Mouse (Mus musculus) cerebellum, adult 2 months (tissue): ENCODE measurements at regions not wholly inside any gene's neighbourhood (a gene's known extent, or its start where the extent isn't known, plus 50 kb on each side); places are given as distances from the start of the nearest gene placed in this dataset.

Source experiments
- DNase-seq, 2 experiments: peaks; one replicate each; pipeline ENCODE4 v3.0.0; 2021
- H3K27ac ChIP-seq: fragments of 200-500 bp; 2 replicates; pipeline ENCODE4 v1.5.1; 2012; ENCODE audit warnings: low read length, control low read depth, inconsistent platforms; ENCODE audit not compliant: insufficient read depth
- H3K27me3 ChIP-seq: fragments of 200-500 bp; 2 replicates; pipeline ENCODE4 v1.6.1; 2012; ENCODE audit warnings: inconsistent platforms, mild to moderate bottlenecking, low read length, moderate library complexity; ENCODE audit not compliant: control insufficient read depth, insufficient read depth
- H3K4me1 ChIP-seq: fragments of 200-500 bp; 2 replicates; pipeline ENCODE4 v1.6.1; 2011; ENCODE audit warnings: low read length; ENCODE audit not compliant: control insufficient read depth, insufficient read depth
- H3K4me3 ChIP-seq: fragments of 200-500 bp; replicated peaks from 2 replicates; pipeline ENCODE3; 2011; ENCODE audit warnings: mild to moderate bottlenecking, low read depth, low read length, control low read depth; ENCODE audit not compliant: insufficient read depth
- CTCF ChIP-seq: fragments of 200-500 bp; IDR thresholded peaks from 2 replicates; pipeline ENCODE4 v1.5.1; 2011; ENCODE audit warnings: low read depth, mild to moderate bottlenecking, control low read depth, low read length, moderate library complexity, borderline replicate concordance; ENCODE audit not compliant: insufficient read depth
- POLR2A ChIP-seq: fragments of 200-500 bp; IDR thresholded peaks from 2 replicates; pipeline ENCODE4 v1.6.1; 2011; ENCODE audit warnings: low read length, control low read depth, borderline replicate concordance; ENCODE audit not compliant: insufficient read depth
- WGBS: fragments of 180-500 bp; shearing (Covaris S2); methylation state at CpG from one replicate; pipeline ENCODE4 v1.1.7; 2018; 5-methylcytosine and 5-hydroxymethylcytosine counted together

- 15% methylated on average over 3 of the region's 3 CpGs for WGBS
- H3K4me1 ChIP-seq = peaks cover 2% of the 10 kb centered on the region
- H3K4me3 ChIP-seq = no peak overlapping the region
- H3K27me3 ChIP-seq = no peaks in the 10 kb centered on the region
- peak; percentile 29 to 65 for DNase-seq
- TF ChIP-seq CTCF (no peak), POLR2A (no peak)
- H3K27ac ChIP-seq = no peak overlapping the region
Observed at GRCm38 (mm10) chr1:143903985-143904384, 100.0 kb downstream of the Rgs2 start.

GRCm38 (mm10) chr1:143903234-143903633, 100.7 kb downstream of the Rgs2 start:
- 32% methylated on average over 5 of the region's 5 CpGs for WGBS
- DNase-seq = no peak
- Histone ChIP-seq H3K4me3 (no peak overlapping the region), H3K27ac (no peak overlapping the region), H3K4me1 (peaks cover 2% of the 10 kb centered on the region), H3K27me3 (no peaks in the 10 kb centered on the region)
- TF ChIP-seq POLR2A (no peak), CTCF (no peak)

DNA sequence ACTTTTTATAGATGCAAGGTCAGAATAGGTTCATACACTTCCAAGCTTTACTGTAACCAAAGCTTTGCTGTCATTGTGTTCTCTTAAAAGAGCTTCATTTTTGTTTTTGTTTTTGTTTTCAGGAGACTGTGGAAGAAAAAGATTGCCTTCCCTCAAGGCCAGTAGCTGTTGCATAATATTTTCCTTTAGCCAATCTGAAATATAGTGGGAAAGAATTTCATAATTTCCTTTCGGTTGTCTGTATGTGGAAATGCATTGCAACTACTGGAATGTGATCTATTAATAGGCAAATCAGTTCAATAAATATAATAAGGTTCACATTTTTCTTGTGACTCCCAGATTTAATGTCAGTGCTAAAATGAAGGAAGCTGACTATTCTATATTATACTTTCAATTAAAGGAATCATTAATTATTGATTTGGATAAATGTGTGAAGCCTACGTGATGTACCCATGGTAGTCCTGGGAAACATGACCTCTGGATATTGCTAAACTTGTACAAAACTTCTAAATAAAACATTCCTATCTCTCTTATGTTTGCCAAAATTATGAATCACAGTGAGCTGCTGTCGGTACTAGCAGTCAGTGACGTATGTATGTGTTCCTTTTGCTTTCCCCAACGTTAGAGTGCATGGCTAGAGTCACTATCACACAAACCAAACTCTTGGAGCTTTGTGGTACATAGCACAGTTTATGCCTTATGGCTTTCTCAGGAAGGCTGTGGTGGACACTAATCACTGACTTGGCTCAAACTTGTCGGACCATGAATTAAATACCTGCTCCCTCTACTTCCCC, 102.6 kb downstream of the Rgs2 start:
- WGBS = 92% methylated on average over 6 of the region's 6 CpGs
- H3K27ac ChIP-seq = no peak overlapping the region
- TF ChIP-seq CTCF (no peak), POLR2A (no peak)
- no peaks in the 10 kb centered on the region for H3K27me3 ChIP-seq
- DNase-seq = no peak
- H3K4me1 ChIP-seq = peaks cover 2% of the 10 kb centered on the region
- H3K4me3 ChIP-seq = no peak overlapping the region

DNA sequence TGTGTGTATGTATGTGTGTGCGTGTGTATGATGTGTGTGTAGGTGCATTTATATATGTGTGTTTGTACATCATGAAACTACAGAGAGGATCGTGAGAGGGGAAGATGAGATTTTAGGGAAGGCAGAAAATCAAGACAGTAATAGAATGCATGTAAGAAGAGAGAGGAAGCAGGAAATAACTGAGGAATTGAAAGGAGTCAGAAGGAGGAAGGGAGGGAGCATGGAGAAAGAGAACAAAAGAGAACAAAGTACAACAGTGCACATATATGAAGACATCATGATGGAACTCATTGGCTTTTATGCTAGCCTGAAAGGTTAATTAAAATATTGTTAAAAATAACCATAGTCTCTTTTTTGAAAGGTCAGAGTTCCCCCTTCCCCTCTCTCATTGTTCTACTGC, 111.4 kb downstream of the Uchl5 start:
- DNase-seq = no peak
- Histone ChIP-seq H3K27me3 (no peaks in the 10 kb centered on the region), H3K4me1 (no peaks in the 10 kb centered on the region), H3K4me3 (no peak overlapping the region), H3K27ac (no peak overlapping the region)
- TF ChIP-seq POLR2A = no peak
- TF ChIP-seq CTCF = no peak
- WGBS = 81% methylated on average over 2 of the region's 2 CpGs

DNA sequence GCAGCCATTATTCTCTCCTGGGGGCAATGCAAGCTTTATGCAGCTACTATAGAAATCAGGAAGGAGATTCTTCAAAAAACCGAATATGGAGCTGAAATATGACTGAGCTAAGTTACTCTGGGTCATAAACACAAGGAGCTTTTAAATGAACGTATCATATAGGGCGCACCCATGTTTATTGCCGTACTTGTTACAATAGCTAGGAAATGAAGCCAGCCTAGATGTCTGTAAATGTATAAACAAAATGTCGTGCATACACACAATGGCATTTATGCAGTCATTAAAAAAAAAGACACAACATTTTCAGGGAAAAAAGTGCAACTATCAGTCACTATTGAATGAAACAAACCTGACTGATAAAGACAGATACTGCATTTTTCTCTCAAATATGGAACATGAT, 111.0 kb downstream of the Uchl5 start:
- Histone ChIP-seq H3K4me3 (no peak overlapping the region), H3K4me1 (no peaks in the 10 kb centered on the region), H3K27ac (no peak overlapping the region), H3K27me3 (no peaks in the 10 kb centered on the region)
- no peak for DNase-seq
- TF ChIP-seq CTCF (no peak), POLR2A (no peak)
- 80% methylated on average over 5 of the region's 5 CpGs for whole genome bisulfite sequencing

- DNase-seq = no peak
- WGBS = 66% methylated on average over 1 of the region's 1 CpGs
- no peak for TF ChIP-seq POLR2A
- no peak for TF ChIP-seq CTCF
- Histone ChIP-seq H3K27me3 (no peaks in the 10 kb centered on the region), H3K27ac (no peak overlapping the region), H3K4me3 (no peak overlapping the region), H3K4me1 (no peaks in the 10 kb centered on the region)
Observed at GRCm38 (mm10) chr1:143886014-143886413, 108.9 kb downstream of the Uchl5 start.

DNA sequence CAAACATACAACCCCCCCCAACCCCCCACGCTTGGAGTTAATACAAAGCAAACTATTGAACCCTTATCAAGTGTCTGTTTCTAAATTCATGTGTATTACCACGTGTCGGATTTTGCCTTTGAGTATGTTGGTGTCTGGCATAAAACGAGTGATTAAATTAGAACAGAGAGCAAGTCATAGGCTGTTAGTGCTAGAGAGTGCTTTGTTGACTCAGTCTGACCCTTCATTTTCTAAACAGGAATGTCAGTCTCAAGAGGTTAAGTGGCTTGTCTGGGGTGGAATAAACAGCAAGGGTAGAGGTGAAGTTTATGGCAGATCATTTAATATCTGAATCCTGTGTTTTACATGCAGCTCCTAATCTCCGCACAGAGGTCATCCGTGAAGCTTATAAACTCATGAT, 104.1 kb downstream of the Uchl5 start:
- 80% methylated on average over 6 of the region's 6 CpGs for WGBS
- no peak for DNase-seq
- Histone ChIP-seq H3K4me3 (no peak overlapping the region), H3K4me1 (no peaks in the 10 kb centered on the region), H3K27me3 (no peaks in the 10 kb centered on the region), H3K27ac (no peak overlapping the region)
- TF ChIP-seq POLR2A (no peak), CTCF (no peak)

GRCm38 (mm10) chr1:143879622-143880021, 102.5 kb downstream of the Uchl5 start:
- no peaks in the 10 kb centered on the region for H3K27me3 ChIP-seq
- WGBS = 97% methylated on average over 5 of the region's 5 CpGs
- TF ChIP-seq CTCF = no peak
- TF ChIP-seq POLR2A = no peak
- DNase-seq = no peak
- no peak overlapping the region for H3K4me3 ChIP-seq
- no peaks in the 10 kb centered on the region for H3K4me1 ChIP-seq
- H3K27ac ChIP-seq = no peak overlapping the region
